Mouse (Mus musculus) left cerebral cortex, postnatal 4 days (tissue): ENCODE results near the gene Rela. TPM values are rescaled to one million over a fixed set of nuclear protein-coding genes. Genes with fewer than 3 reads are reported as not detected.

ENCODE experiments used
- DNase-seq: peaks from one replicate; pipeline ENCODE4 v3.0.0-alpha.2; 2022
- intact Hi-C: fragments of 180-260 bp; cut with DNase I; formaldehyde crosslinking; loops from one replicate; pipeline ENCODE4 v1.15.1; 2025
- total RNA-seq, 2 experiments: library from RNA; stranded (reverse); gene quantifications; 2 replicates each; pipeline ENCODE4 v1.2.3; 2021

Gene Rela
- total RNA-seq: 10 to 100 TPM; 29.6 to 34.8 TPM

GRCm38 (mm10) chr19:5637069-5638047, at the start of gene Rela:
Rela (plus strand) TSS chr19:5637483.
- intact Hi-C loops: loop anchor here (2.0 kb wide), 1 partner anchor 27 kb away; the partner anchor contains the start of gene Kat5
- peak; percentile 92 for DNase-seq

DNA sequence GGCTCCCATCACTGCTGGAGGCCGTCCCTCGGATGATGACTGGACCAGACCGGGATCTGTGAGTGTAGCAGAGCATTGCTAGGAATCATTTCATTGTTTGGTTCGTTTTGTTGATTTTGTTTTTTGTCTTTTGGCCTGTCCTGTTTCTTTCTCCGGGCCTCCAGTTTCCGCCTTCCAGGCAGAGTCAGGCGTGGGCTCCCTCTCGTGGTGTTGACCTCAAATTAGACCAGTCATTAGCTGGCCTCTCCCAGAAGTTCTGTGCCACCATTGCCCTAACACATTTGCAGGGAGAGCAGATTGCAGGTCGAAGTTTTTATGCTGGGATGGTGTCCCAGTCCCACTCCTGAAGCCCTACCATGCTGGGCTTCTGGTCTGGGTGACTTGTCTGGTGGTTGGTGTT, 48.1 kb upstream of the Rela start:
- intact Hi-C loops: no loop called here
- no peak for DNase-seq

GRCm38 (mm10) chr19:5591888-5592287, 45.4 kb upstream of the Rela start:
- no peak for DNase-seq
- intact Hi-C loops: no loop called here

DNA sequence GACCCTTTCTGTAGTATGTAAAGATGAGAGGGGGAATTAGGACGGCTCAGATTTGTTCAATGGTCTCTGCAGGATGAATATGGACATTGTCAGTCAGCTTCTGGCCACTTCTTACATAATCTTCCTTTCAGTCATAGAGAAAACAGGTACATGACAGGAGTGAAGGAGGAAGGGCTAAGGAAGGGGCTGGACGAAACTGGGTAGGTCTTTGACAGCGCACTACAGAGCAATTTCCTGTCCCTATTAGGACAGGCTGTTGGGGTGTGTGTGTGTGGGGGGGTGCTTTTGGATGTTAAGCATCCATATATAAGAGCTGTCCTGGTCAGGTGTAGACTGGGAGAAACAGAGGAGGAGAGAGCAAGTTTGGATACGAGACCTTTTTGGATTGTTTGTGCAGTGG, 38.1 kb upstream of the Rela start:
- intact Hi-C loops: no loop called here
- DNase-seq: no peak

DNA sequence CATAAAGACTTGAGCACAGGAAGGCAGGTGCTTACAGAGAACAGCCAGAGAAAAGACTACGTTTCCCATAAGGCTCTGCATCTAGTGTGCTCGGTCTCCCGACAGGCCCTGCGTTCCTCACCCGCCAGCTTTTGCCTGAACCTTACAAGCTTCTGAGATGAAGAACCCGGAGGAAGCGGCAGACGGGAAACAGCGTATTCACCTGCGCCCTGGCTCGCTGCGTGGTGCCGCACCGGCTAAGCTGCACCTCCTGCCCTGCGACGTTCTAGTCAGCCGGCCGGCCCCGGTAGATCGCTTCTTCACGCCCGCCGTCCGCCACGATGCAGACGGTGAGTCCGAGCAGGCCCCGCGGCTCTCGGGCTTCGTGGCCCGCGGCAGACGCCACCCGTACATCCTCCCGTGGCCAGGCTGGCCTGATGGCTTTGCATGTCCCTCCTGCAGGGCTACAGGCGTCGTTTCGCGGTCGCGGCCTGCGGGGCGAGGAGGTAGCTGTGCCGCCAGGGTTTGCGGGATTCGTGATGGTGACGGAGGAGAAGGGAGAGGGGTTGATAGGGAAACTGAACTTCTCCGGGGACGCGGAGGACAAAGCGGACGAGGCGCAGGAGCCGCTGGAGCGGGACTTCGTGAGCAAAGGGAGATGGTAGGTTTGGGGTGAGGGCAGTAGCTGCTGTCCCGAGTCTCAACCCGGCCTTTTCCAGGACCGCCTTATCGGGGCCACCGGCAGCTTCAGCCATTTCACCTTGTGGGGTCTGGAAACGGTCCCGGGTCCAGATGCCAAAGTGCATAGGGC, 35.3 kb upstream of the Rela start, which contains the start of gene Rnaseh2c:
Gene Rnaseh2c, plus strand, starts transcription at position 122 of the 790 bp plus-strand sequence.
- peak; percentile 80 for DNase-seq
- intact Hi-C loops: no loop called here

- DNase-seq: no peak
- intact Hi-C loops: no loop called here
Measured at GRCm38 (mm10) chr19:5603664-5604063, 33.6 kb upstream of the Rela start.

- intact Hi-C loops: no loop called here
- DNase-seq: no peak
Measured at GRCm38 (mm10) chr19:5605126-5605525, 32.2 kb upstream of the Rela start.

DNA sequence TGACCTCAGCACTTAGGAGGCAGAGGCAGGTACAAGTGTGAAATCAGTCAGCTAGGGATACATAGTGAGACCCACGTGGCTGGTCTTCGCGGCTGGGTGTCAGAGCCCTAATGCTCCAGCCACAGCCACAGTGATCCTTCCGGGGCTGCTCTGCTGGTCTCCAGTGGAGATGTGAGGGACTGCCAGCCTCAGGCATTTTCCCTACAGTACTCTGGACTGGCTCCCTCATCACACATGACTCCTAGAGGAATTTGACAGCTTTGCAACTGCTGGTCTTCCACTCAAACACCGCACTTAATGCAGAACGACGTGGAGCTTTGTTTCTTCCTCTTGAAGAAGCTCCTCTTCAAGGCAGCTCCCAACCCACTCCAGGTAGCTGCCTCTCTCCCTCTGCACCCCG, 31.1 kb upstream of the Rela start:
- intact Hi-C loops: no loop called here
- no peak for DNase-seq

GRCm38 (mm10) chr19:5607705-5608410, 29.4 kb upstream of the Rela start:
- no peak for DNase-seq
- intact Hi-C loops: no loop called here

DNA sequence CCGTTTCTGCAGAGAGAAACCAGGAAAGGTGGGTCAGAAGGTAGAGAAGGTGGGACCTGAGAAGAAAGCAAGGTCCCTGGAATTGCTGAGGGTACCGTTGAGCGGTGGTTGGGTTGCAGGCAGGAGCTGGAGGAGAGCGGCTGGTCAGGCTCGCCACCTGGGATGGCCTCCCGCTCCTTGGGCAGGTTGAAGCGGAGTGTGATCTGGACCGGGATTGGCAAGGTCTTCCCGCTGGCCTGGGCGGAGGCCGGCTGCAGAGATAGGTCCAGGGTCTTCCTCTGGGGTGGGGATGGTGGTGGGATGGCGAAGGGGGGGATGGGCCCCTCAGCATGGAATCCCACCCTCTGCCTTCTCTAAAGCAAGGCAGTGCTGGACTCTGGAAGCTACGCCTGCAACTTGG, 28.6 kb upstream of the Rela start:
- no peak for DNase-seq
- intact Hi-C loops: no loop called here

GRCm38 (mm10) chr19:5609171-5609546, 28.1 kb upstream of the Rela start:
- DNase-seq: no peak
- intact Hi-C loops: no loop called here

GRCm38 (mm10) chr19:5609547-5610404, 27.5 kb upstream of the Rela start, which contains the start of gene Kat5:
Kat5 (minus strand) TSS chr19:5610237.
- intact Hi-C loops: loop anchor here (2.0 kb wide), 1 partner anchor 27 kb away; the partner anchor contains the start of gene Rela

GRCm38 (mm10) chr19:5611973-5612372, 25.3 kb upstream of the Rela start:
- intact Hi-C loops: loop anchor here (2.0 kb wide), 1 partner anchor 25 kb away; the partner anchor contains the start of gene Rela
- no peak for DNase-seq

More at GRCm38 (mm10) chr19:5609547-5610404, 27.5 kb upstream of the Rela start, which contains the start of gene Kat5:
- peak; percentile 93 for DNase-seq

DNA sequence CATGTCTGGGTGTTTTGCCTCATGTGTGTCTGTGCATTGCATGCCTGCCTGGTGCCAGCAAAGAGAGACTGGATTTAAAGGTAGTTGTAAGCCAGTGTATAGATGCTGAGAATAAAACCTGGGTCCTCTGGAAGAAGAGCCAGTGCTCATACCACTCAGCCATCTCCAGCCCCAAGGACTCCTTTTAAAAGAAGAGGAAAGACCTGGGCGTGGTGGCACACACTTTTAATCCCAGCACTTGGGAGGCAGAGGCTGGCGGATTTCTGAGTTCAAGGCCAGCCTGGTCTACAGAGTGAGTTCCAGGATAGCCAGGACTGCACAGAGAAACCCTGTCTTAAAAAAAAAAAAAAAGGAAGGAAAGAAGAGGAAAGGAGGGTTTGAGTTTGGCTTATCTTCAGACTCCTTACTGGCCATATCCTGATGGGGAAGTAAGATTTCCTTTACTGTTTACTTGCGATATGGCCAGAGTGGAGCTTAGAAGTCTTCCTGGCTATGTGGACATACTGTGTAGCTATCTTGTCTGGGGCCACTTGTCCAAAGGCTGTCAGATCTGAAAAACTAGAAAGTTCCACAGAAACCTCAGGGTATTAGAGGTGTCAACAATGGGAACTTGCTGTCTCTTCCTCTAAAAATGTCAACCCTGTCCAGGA, 24.4 kb upstream of the Rela start:
- intact Hi-C loops: no loop called here

GRCm38 (mm10) chr19:5614953-5615352, 22.3 kb upstream of the Rela start:
- no peak for DNase-seq
- intact Hi-C loops: no loop called here

More for the DNA sequence above, 24.4 kb upstream of the Rela start:
- DNase-seq: no peak

GRCm38 (mm10) chr19:5620007-5620406, 17.3 kb upstream of the Rela start:
- no peak for DNase-seq
- intact Hi-C loops: no loop called here

- no peak for DNase-seq
- intact Hi-C loops: no loop called here
Measured at GRCm38 (mm10) chr19:5621884-5622283, 15.4 kb upstream of the Rela start.

- intact Hi-C loops: no loop called here
- DNase-seq: no peak
Measured at GRCm38 (mm10) chr19:5625311-5625710, 12.0 kb upstream of the Rela start.

GRCm38 (mm10) chr19:5629907-5630306, 7.4 kb upstream of the Rela start:
- intact Hi-C loops: no loop called here
- no peak for DNase-seq
